Mouse (Mus musculus): ENCODE results near the gene Epn1.

DNA sequence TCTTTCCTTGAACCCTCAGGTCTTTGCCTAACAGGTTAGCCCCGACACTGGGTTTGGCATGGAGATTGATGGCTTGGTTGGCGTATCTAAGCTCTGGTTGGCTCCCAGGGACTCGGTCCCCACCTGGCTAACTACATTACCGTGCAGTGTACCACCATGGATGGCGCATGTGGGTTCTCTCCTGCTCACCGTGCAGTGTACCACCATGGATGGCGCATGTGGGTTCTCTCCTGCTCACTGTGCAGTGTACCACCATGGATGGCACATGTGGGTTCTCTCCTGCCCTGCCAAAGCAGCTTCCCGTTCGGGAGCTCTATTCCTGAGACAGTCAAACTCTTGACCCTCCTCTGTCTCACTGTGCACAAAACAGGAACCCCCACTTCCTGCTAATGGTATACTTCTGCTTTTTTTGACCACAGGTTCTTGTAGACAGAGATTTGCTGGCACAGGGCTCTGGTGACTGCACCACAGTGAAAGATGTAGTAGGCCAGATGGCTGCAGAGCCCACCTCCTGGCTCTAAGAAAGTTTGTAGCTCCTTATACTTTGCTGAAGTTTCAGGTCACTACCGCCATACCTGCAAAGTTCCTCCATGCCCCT, 21.1 kb downstream of the Epn1 start:
- TF ChIP-seq CHD2 (IDR thresholded peaks at IDR 0.05; ENCODE audit: low read depth, low read length) = no peak
- TF ChIP-seq ZC3H11A (IDR thresholded peaks at IDR 0.05; ENCODE audit: borderline replicate concordance, low read depth, low read length) = no peak
- no peak for TF ChIP-seq ZNF384 (IDR thresholded peaks at IDR 0.05; ENCODE audit: low read depth, low read length)
